8 mouse cellular contexts compared by ENCODE assay signal in the genomic region with DNA sequence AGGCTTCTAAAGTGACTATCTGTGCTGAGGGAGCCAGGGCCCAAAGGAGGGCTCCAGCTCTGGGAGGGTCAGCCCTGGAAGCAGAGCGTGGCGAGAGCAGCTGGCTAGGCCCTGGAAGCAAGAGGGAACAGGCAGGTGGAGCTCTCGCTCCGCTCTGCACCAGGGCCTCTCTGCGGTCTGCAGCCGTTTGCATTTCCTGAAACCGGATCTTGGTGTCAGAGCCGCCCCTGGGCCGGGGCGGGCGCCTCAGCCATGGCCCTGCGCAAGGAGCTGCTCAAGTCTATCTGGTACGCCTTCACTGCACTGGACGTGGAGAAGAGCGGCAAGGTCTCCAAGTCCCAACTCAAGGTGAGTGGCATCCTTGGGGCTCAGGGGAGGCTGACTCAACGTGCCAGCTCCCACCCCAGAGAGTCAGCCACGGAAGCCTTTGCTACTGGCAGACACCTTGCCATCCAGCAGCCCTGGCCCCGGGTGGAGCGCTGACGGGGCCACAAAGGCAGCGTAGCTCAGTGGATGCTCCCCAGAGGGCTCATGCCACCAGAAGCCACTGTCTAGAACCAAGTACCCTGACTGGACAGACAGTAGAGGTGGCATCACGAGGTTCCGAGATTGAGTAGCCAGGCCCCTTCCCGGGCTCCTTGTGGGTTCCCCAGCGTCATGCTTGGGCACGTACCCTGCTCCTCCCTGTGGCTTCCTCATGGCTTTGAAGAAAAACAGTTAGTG. TPM values are rescaled to one million over a fixed set of nuclear protein-coding genes. Genes with fewer than 3 reads are reported as not detected.
DNase-seq lines count a peak whose midpoint lies in the region; ATAC-seq and TF ChIP-seq lines count a peak whose summit lies in the region.

A gene (plus strand): TSS at position 188 of the 723 bp plus-strand sequence.

- peak; percentile 42 for DNase-seq in right cerebral cortex, adult 18-20 months
- DNase-seq in right cerebral cortex, postnatal 36 days (ENCODE audit: low spot score in 2 of 2) = no peak
- DNase-seq in heart, embryonic 10.5 days (ENCODE audit: low spot score) = peak; percentile 89
- peak; percentile 57 to 68 for DNase-seq in kidney, adult 8-10 months
- peak; percentile 59 for DNase-seq in lung, adult 2 months
- peak; percentile 85 to 86 for DNase-seq in thymus, adult 18-20 months

- 15% methylated on average over 26 of the region's 26 CpGs for WGBS in embryonic facial prominence, embryonic 13.5 days
- 15% methylated on average over 26 of the region's 26 CpGs for whole genome bisulfite sequencing in heart, embryonic 10.5 days
- 16% methylated on average over 26 of the region's 26 CpGs for WGBS in lung, adult 2 months
- 24% methylated on average over 26 of the region's 26 CpGs for WGBS in neural tube, embryonic 13.5 days

- peaks cover 17% of the 10 kb centered on the region for H3K36me3 ChIP-seq in embryonic facial prominence, embryonic 13.5 days
- H3K36me3 ChIP-seq in heart, embryonic 10.5 days = peaks cover 9% of the 10 kb centered on the region; the same call in 1 of the 2 replicates
- peaks cover 27% of the 10 kb centered on the region for H3K36me3 ChIP-seq in neural tube, embryonic 13.5 days

- H3K9me3 ChIP-seq in embryonic facial prominence, embryonic 13.5 days = no peaks in the 10 kb centered on the region
- H3K9me3 ChIP-seq in heart, embryonic 10.5 days = no peaks in the 10 kb centered on the region
- no peaks in the 10 kb centered on the region for H3K9me3 ChIP-seq in neural tube, embryonic 13.5 days

- peak within 1 kb of the TSS; percentile 77 for H3K9ac ChIP-seq in embryonic facial prominence, embryonic 13.5 days
- H3K9ac ChIP-seq in neural tube, embryonic 13.5 days = peak within 1 kb of the TSS; percentile 52

- peaks cover 33% of the 10 kb centered on the region for H3K4me1 ChIP-seq in embryonic facial prominence, embryonic 13.5 days
- H3K4me1 ChIP-seq in heart, embryonic 10.5 days = peaks cover 39% of the 10 kb centered on the region
- H3K4me1 ChIP-seq in lung, adult 2 months (ENCODE audit: control insufficient read depth, insufficient read depth, low read length) = peaks cover 10% of the 10 kb centered on the region
- H3K4me1 ChIP-seq in neural tube, embryonic 13.5 days (replicated peaks) = peaks cover 15% of the 10 kb centered on the region

- peak within 1 kb of the TSS; percentile 75 for H3K4me2 ChIP-seq in embryonic facial prominence, embryonic 13.5 days
- H3K4me2 ChIP-seq in neural tube, embryonic 13.5 days = peak within 1 kb of the TSS; percentile 40

- peak; percentile 63 for TF ChIP-seq CTCF in lung, adult 2 months (IDR thresholded peaks at IDR 0.05; ENCODE audit: insufficient read depth, low read length)

- peak; percentile 72; the same call in 1 of the 2 replicates for TF ChIP-seq POLR2A in lung, adult 2 months (IDR thresholded peaks at IDR 0.05; ENCODE audit: borderline replicate concordance, extremely low read depth, low read depth, low read length)

- H3K27me3 ChIP-seq in embryonic facial prominence, embryonic 13.5 days = no peaks in the 10 kb centered on the region
- H3K27me3 ChIP-seq in heart, embryonic 10.5 days (ENCODE audit: insufficient read depth, poor library complexity, severe bottlenecking) = peaks cover 17% of the 10 kb centered on the region; the same call in 1 of the 2 replicates
- no peaks in the 10 kb centered on the region for H3K27me3 ChIP-seq in neural tube, embryonic 13.5 days

- H3K4me3 ChIP-seq in embryonic facial prominence, embryonic 13.5 days = peak within 1 kb of the TSS; percentile 47
- peak within 1 kb of the TSS; percentile 54 for H3K4me3 ChIP-seq in heart, embryonic 10.5 days
- H3K4me3 ChIP-seq in lung, adult 2 months (replicated peaks; ENCODE audit: extremely low read depth, low read depth, low read length) = peak within 1 kb of the TSS; percentile 72
- H3K4me3 ChIP-seq in neural tube, embryonic 13.5 days = peak within 1 kb of the TSS; percentile 21

- peak; percentile 89 for ATAC-seq in embryonic facial prominence, embryonic 13.5 days (ENCODE audit: insufficient number of reproducible peaks, insufficient read depth, low FRiP score, low TSS enrichment, low read depth)
- ATAC-seq in neural tube, embryonic 13.5 days (ENCODE audit: low read depth) = peak; percentile 60

- peak within 1 kb of the TSS; percentile 90 for H3K27ac ChIP-seq in embryonic facial prominence, embryonic 13.5 days
- H3K27ac ChIP-seq in heart, embryonic 10.5 days = peak within 1 kb of the TSS; percentile 72
- H3K27ac ChIP-seq in neural tube, embryonic 13.5 days (replicated peaks) = peak within 1 kb of the TSS; percentile 68

RNA-seq across cellular contexts. Expression of the gene that starts here (rescaled TPM):
- 13.0 and 13.1 TPM in 2 replicates for polyA plus RNA-seq in embryonic facial prominence, embryonic 13.5 days (2015; fragmentation: Nextera tagmentation; extraction: Ambion mirVana)
- 3.2 and 5.2 TPM in 2 replicates for polyA plus RNA-seq in heart, embryonic 10.5 days (2016; fragmentation: Nextera tagmentation; extraction: Ambion mirVana)
- polyA plus RNA-seq in lung, adult 2 months (2012; rRNA removed) = 15.2 and 22.0 TPM in 2 replicates
- polyA plus RNA-seq in neural tube, embryonic 13.5 days (2015; fragmentation: Nextera tagmentation; extraction: Ambion mirVana) = 5.6 TPM in 2 replicates

Comparison
In these comparisons a context has a peak if more than half of its experiments do, and no peak if none do; other contexts are left out.
1. DNase-seq: peak in right cerebral cortex, adult 18-20 months (single experiment), heart, embryonic 10.5 days (single experiment), kidney, adult 8-10 months (2 of 2), lung, adult 2 months (single experiment) and thymus, adult 18-20 months (2 of 2); none in right cerebral cortex, postnatal 36 days (0 of 2).
2. H3K4me3 ChIP-seq: peak in every context shown above with its lines; median percentile 72 in lung, adult 2 months; 54 in heart, embryonic 10.5 days; 47 in embryonic facial prominence, embryonic 13.5 days; 21 in neural tube, embryonic 13.5 days.
3. Peak in every context shown above with its lines, with median percentiles within 50 percentile points of each other: H3K27ac ChIP-seq.